25 mouse cellular contexts compared by ENCODE assay signal in genomic region chr3:111488438-111488837, GRCm38 (mm10).
DNase-seq lines count a peak whose midpoint lies in the region; ATAC-seq lines count a peak whose summit lies in the region.
"Had no signal": no experiment of that assay in that cellular context is flagged by ENCODE, and none has a peak within 500 bp of the region (broad histone marks: within the 10 kb centered on the region; RNA-seq: fewer than 3 reads in every experiment).

No protein-coding gene starts in this region.

- ATAC-seq in forebrain, embryonic 11.5 days (replicated peaks; ENCODE audit: low FRiP score): peak; percentile 47; the same call in 1 of the 2 replicates
- no peak for ATAC-seq in forebrain, embryonic 12.5 days (ENCODE audit: low FRiP score)
- peak; percentile 66; the same call in 1 of the 2 replicates for ATAC-seq in hindbrain, embryonic 11.5 days (ENCODE audit: low FRiP score)
- no peak for ATAC-seq in hindbrain, embryonic 14.5 days (ENCODE audit: low FRiP score)
- ATAC-seq in midbrain, embryonic 14.5 days (ENCODE audit: low FRiP score, low TSS enrichment): peak; percentile 57; the same call in 1 of the 2 replicates
- ATAC-seq: activated CD4-positive, CD25-positive, alpha-beta regulatory T cell, adult 4 months; CD4-positive, CD25-positive, alpha-beta regulatory T cell, adult 4 months; forebrain, embryonic 13.5 days; forebrain, embryonic 15.5 days; forebrain, postnatal 0 days; Patski had no signal

- H3K27me3 ChIP-seq in forebrain, embryonic 11.5 days (ENCODE audit: control insufficient read depth, insufficient read depth, low read length): no peaks in the 10 kb centered on the region
- no peaks in the 10 kb centered on the region for H3K27me3 ChIP-seq in forebrain, embryonic 12.5 days
- no peaks in the 10 kb centered on the region for H3K27me3 ChIP-seq in hindbrain, embryonic 11.5 days (ENCODE audit: control insufficient read depth, insufficient read depth, low read length)
- H3K27me3 ChIP-seq in hindbrain, embryonic 14.5 days (ENCODE audit: control insufficient read depth, insufficient read depth, low read length): no peaks in the 10 kb centered on the region
- no peaks in the 10 kb centered on the region for H3K27me3 ChIP-seq in midbrain, embryonic 14.5 days (ENCODE audit: control insufficient read depth, insufficient read depth, low read length)
- no peaks in the 10 kb centered on the region for H3K27me3 ChIP-seq in midbrain, embryonic 10.5 days (ENCODE audit: low read depth, poor library complexity, severe bottlenecking)
- H3K27me3 ChIP-seq: CH12.LX; embryonic facial prominence, embryonic 12.5 days; forebrain, embryonic 13.5 days; forebrain, embryonic 15.5 days; Patski had no signal

- no peak overlapping the region for H3K4me2 ChIP-seq in forebrain, embryonic 11.5 days (ENCODE audit: low read depth, low read length, severe bottlenecking)
- H3K4me2 ChIP-seq in forebrain, embryonic 12.5 days: no peak overlapping the region
- H3K4me2 ChIP-seq in hindbrain, embryonic 11.5 days (replicated peaks; ENCODE audit: low read depth, low read length): no peak overlapping the region
- no peak overlapping the region for H3K4me2 ChIP-seq in hindbrain, embryonic 14.5 days (replicated peaks)
- H3K4me2 ChIP-seq in midbrain, embryonic 14.5 days (ENCODE audit: low read length): no peak overlapping the region
- H3K4me2 ChIP-seq: embryonic facial prominence, embryonic 12.5 days; forebrain, embryonic 13.5 days; forebrain, embryonic 15.5 days had no signal

- no peaks in the 10 kb centered on the region for H3K4me1 ChIP-seq in forebrain, embryonic 11.5 days (replicated peaks; ENCODE audit: control insufficient read depth, insufficient read depth, low read length)
- H3K4me1 ChIP-seq in forebrain, embryonic 12.5 days: no peaks in the 10 kb centered on the region
- H3K4me1 ChIP-seq in hindbrain, embryonic 11.5 days (replicated peaks; ENCODE audit: control insufficient read depth, insufficient read depth, low read length): no peaks in the 10 kb centered on the region
- no peaks in the 10 kb centered on the region for H3K4me1 ChIP-seq in hindbrain, embryonic 14.5 days (replicated peaks; ENCODE audit: control insufficient read depth, insufficient read depth, low read length)
- no peaks in the 10 kb centered on the region for H3K4me1 ChIP-seq in midbrain, embryonic 14.5 days (ENCODE audit: control insufficient read depth, insufficient read depth, low read length)
- no peaks in the 10 kb centered on the region for H3K4me1 ChIP-seq in midbrain, embryonic 10.5 days
- H3K4me1 ChIP-seq: embryonic facial prominence, embryonic 10.5 days; embryonic facial prominence, embryonic 12.5 days; forebrain, embryonic 13.5 days; forebrain, embryonic 15.5 days had no signal

- no peak for DNase-seq in forebrain, embryonic 11.5 days (ENCODE audit: low spot score)
- no peak for DNase-seq in hindbrain, embryonic 11.5 days (ENCODE audit: low spot score)
- DNase-seq in hindbrain, embryonic 14.5 days (ENCODE audit: low spot score): no peak
- DNase-seq in midbrain, embryonic 14.5 days: no peak
- no peak for DNase-seq in midbrain, embryonic 10.5 days (ENCODE audit: low spot score)
- DNase-seq: adrenal gland, adult 8-10 months; adrenal gland, postnatal 14 days; adrenal gland, postnatal 36 days; B cell, adult 2 months; cerebellum, adult 11-12 months; cerebellum, adult 2 months; cerebellum, adult 9-10 months; cerebellum, postnatal 10 days; cerebellum, postnatal 25 days; forebrain, postnatal 0 days had no signal

- H3K9ac ChIP-seq in forebrain, embryonic 11.5 days (ENCODE audit: low read length): no peak overlapping the region
- H3K9ac ChIP-seq in forebrain, embryonic 12.5 days: no peak overlapping the region
- no peak overlapping the region for H3K9ac ChIP-seq in hindbrain, embryonic 11.5 days (ENCODE audit: low read depth, low read length)
- no peak overlapping the region for H3K9ac ChIP-seq in hindbrain, embryonic 14.5 days
- H3K9ac ChIP-seq in midbrain, embryonic 14.5 days (replicated peaks; ENCODE audit: low read length): no peak overlapping the region
- H3K9ac ChIP-seq: embryonic facial prominence, embryonic 12.5 days; forebrain, embryonic 13.5 days; forebrain, embryonic 15.5 days; forebrain, postnatal 0 days had no signal

- no peaks in the 10 kb centered on the region for H3K36me3 ChIP-seq in forebrain, embryonic 11.5 days (ENCODE audit: control insufficient read depth, insufficient read depth, low read length)
- H3K36me3 ChIP-seq in forebrain, embryonic 12.5 days (replicated peaks): no peaks in the 10 kb centered on the region
- H3K36me3 ChIP-seq in hindbrain, embryonic 11.5 days (ENCODE audit: control insufficient read depth, insufficient read depth, low read length): no peaks in the 10 kb centered on the region
- no peaks in the 10 kb centered on the region for H3K36me3 ChIP-seq in hindbrain, embryonic 14.5 days (replicated peaks; ENCODE audit: control insufficient read depth, insufficient read depth)
- no peaks in the 10 kb centered on the region for H3K36me3 ChIP-seq in midbrain, embryonic 14.5 days (ENCODE audit: control insufficient read depth, insufficient read depth, low read length)
- H3K36me3 ChIP-seq in midbrain, embryonic 10.5 days: no peaks in the 10 kb centered on the region
- H3K36me3 ChIP-seq: embryonic facial prominence, embryonic 10.5 days; embryonic facial prominence, embryonic 12.5 days; forebrain, embryonic 15.5 days; G1E had no signal

- WGBS in forebrain, embryonic 11.5 days: 79% methylated on average over 2 of the region's 2 CpGs
- 79% methylated on average over 2 of the region's 2 CpGs for WGBS in forebrain, embryonic 12.5 days
- 79% methylated on average over 2 of the region's 2 CpGs for WGBS in hindbrain, embryonic 11.5 days
- 85% methylated on average over 2 of the region's 2 CpGs for WGBS in hindbrain, embryonic 14.5 days
- whole genome bisulfite sequencing in midbrain, embryonic 14.5 days: 81% methylated on average over 2 of the region's 2 CpGs
- 84% methylated on average over 2 of the region's 2 CpGs for WGBS in midbrain, embryonic 10.5 days

- H3K4me3 ChIP-seq in forebrain, embryonic 11.5 days (ENCODE audit: low read depth, low read length): no peak overlapping the region
- H3K4me3 ChIP-seq in forebrain, embryonic 12.5 days (replicated peaks): no peak overlapping the region
- no peak overlapping the region for H3K4me3 ChIP-seq in hindbrain, embryonic 11.5 days (ENCODE audit: low read depth, low read length)
- no peak overlapping the region for H3K4me3 ChIP-seq in hindbrain, embryonic 14.5 days (replicated peaks; ENCODE audit: low read length)
- H3K4me3 ChIP-seq in midbrain, embryonic 14.5 days (replicated peaks; ENCODE audit: low read depth, low read length): no peak overlapping the region
- H3K4me3 ChIP-seq in midbrain, embryonic 10.5 days: no peak overlapping the region
- H3K4me3 ChIP-seq: embryonic facial prominence, embryonic 10.5 days; embryonic facial prominence, embryonic 12.5 days; forebrain, embryonic 13.5 days; forebrain, embryonic 15.5 days had no signal

- no peak overlapping the region for H3K27ac ChIP-seq in forebrain, embryonic 11.5 days (ENCODE audit: low read depth, low read length)
- H3K27ac ChIP-seq in forebrain, embryonic 12.5 days: no peak overlapping the region
- no peak overlapping the region for H3K27ac ChIP-seq in hindbrain, embryonic 11.5 days (ENCODE audit: low read depth, low read length)
- H3K27ac ChIP-seq in hindbrain, embryonic 14.5 days: no peak overlapping the region
- H3K27ac ChIP-seq in midbrain, embryonic 14.5 days (replicated peaks; ENCODE audit: low read depth, low read length): no peak overlapping the region
- no peak overlapping the region for H3K27ac ChIP-seq in midbrain, embryonic 10.5 days (replicated peaks)
- H3K27ac ChIP-seq: embryonic facial prominence, embryonic 10.5 days; embryonic facial prominence, embryonic 12.5 days; forebrain, embryonic 13.5 days; forebrain, embryonic 15.5 days had no signal

- H3K9me3 ChIP-seq in forebrain, embryonic 11.5 days (ENCODE audit: control insufficient read depth, low read length): no peaks in the 10 kb centered on the region
- no peaks in the 10 kb centered on the region for H3K9me3 ChIP-seq in forebrain, embryonic 12.5 days
- H3K9me3 ChIP-seq in hindbrain, embryonic 11.5 days (ENCODE audit: control insufficient read depth, low read length): no peaks in the 10 kb centered on the region
- H3K9me3 ChIP-seq in hindbrain, embryonic 14.5 days (ENCODE audit: control insufficient read depth, low read length): no peaks in the 10 kb centered on the region
- H3K9me3 ChIP-seq in midbrain, embryonic 14.5 days (ENCODE audit: control insufficient read depth, low read length): no peaks in the 10 kb centered on the region
- no peaks in the 10 kb centered on the region for H3K9me3 ChIP-seq in midbrain, embryonic 10.5 days (replicated peaks)
- H3K9me3 ChIP-seq: embryonic facial prominence, embryonic 10.5 days; embryonic facial prominence, embryonic 12.5 days; forebrain, embryonic 13.5 days; forebrain, embryonic 15.5 days had no signal

Comparison
In these comparisons a context has a peak if more than half of its experiments do, and no peak if none do; other contexts are left out.
1. ATAC-seq: peak in forebrain, embryonic 11.5 days (single experiment), hindbrain, embryonic 11.5 days (single experiment) and midbrain, embryonic 14.5 days (single experiment); none in forebrain, embryonic 12.5 days (single experiment) and hindbrain, embryonic 14.5 days (single experiment).